Mouse (Mus musculus): ENCODE data around the gene Ptchd1.

Gene Ptchd1

GRCm38 (mm10) chrX:155623701-155624281 lies at the start of gene Ptchd1:
Gene Ptchd1, minus strand, starts transcription at chrX:155623814.
- no peaks in the 10 kb centered on the region for H3K9me3 ChIP-seq (ENCODE audit: low read length)
- TF ChIP-seq POU5F1 (IDR thresholded peaks at IDR 0.05; ENCODE audit: borderline replicate concordance, low read length) (no peak), NANOG (IDR thresholded peaks at IDR 0.05; ENCODE audit: borderline replicate concordance, low read length) (no peak), CTCF (conservative IDR thresholded peaks at IDR 0.05; ENCODE audit: low read length) (no peak)
- H3K36me3 ChIP-seq (ENCODE audit: insufficient read depth, low read length) = no peaks in the 10 kb centered on the region
- H3K4me1 ChIP-seq (replicated peaks; ENCODE audit: low read depth, low read length) = no peaks in the 10 kb centered on the region
- H3K27me3 ChIP-seq (ENCODE audit: insufficient read depth, low read length) = peaks cover 41% of the 10 kb centered on the region
- H3K4me3 ChIP-seq (replicated peaks; ENCODE audit: low read length) = peak within 1 kb of the TSS; percentile 77

DNA sequence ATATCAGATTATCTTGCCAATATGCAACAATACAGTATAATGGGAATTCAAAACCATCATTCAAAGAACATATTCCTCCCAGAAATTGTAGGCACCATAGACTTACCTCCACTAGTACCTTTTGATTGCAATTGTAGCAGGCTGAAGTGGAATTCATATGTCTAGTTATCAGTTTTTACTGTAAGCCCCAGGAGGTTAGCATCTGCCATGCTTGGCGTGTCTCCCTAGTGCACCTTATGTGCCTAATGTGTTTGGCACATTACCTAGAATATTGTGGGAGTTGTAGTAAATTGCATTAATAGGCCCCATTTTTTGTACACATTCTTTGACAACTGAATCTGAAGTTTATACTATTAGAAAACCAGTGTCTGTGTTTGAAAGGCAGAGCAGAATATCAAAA lies 34.4 kb upstream of the Ptchd1 start:
- no peaks in the 10 kb centered on the region for H3K4me1 ChIP-seq (replicated peaks; ENCODE audit: low read depth, low read length)
- TF ChIP-seq NANOG (IDR thresholded peaks at IDR 0.05; ENCODE audit: borderline replicate concordance, low read length) (no peak), CTCF (conservative IDR thresholded peaks at IDR 0.05; ENCODE audit: low read length) (no peak), POU5F1 (IDR thresholded peaks at IDR 0.05; ENCODE audit: borderline replicate concordance, low read length) (no peak)
- no peaks in the 10 kb centered on the region for H3K9me3 ChIP-seq (ENCODE audit: low read length)
- no peaks in the 10 kb centered on the region for H3K27me3 ChIP-seq (ENCODE audit: insufficient read depth, low read length)
- no peak overlapping the region for H3K4me3 ChIP-seq (replicated peaks; ENCODE audit: low read length)
- H3K36me3 ChIP-seq (ENCODE audit: insufficient read depth, low read length) = no peaks in the 10 kb centered on the region

- no peak for TF ChIP-seq POU5F1 (IDR thresholded peaks at IDR 0.05; ENCODE audit: borderline replicate concordance, low read length)
- no peak for TF ChIP-seq NANOG (IDR thresholded peaks at IDR 0.05; ENCODE audit: borderline replicate concordance, low read length)
- no peak for TF ChIP-seq CTCF (conservative IDR thresholded peaks at IDR 0.05; ENCODE audit: low read length)
- H3K4me3 ChIP-seq (replicated peaks; ENCODE audit: low read length) = no peak overlapping the region
Measured at GRCm38 (mm10) chrX:155645975-155646374, 22.4 kb upstream of the Ptchd1 start.

GRCm38 (mm10) chrX:155643975-155644374 lies 20.4 kb upstream of the Ptchd1 start:
- Histone ChIP-seq H3K9me3 (ENCODE audit: low read length) (no peaks in the 10 kb centered on the region), H3K4me3 (replicated peaks; ENCODE audit: low read length) (no peak overlapping the region), H3K27me3 (ENCODE audit: insufficient read depth, low read length) (no peaks in the 10 kb centered on the region), H3K36me3 (ENCODE audit: insufficient read depth, low read length) (no peaks in the 10 kb centered on the region), H3K4me1 (replicated peaks; ENCODE audit: low read depth, low read length) (no peaks in the 10 kb centered on the region)
- TF ChIP-seq NANOG (IDR thresholded peaks at IDR 0.05; ENCODE audit: borderline replicate concordance, low read length) = no peak
- TF ChIP-seq CTCF (conservative IDR thresholded peaks at IDR 0.05; ENCODE audit: low read length) = peak; percentile 71

More at GRCm38 (mm10) chrX:155645975-155646374, 22.4 kb upstream of the Ptchd1 start:
- Histone ChIP-seq H3K36me3 (ENCODE audit: insufficient read depth, low read length) (no peaks in the 10 kb centered on the region), H3K27me3 (ENCODE audit: insufficient read depth, low read length) (no peaks in the 10 kb centered on the region), H3K9me3 (ENCODE audit: low read length) (no peaks in the 10 kb centered on the region), H3K4me1 (replicated peaks; ENCODE audit: low read depth, low read length) (no peaks in the 10 kb centered on the region)

- no peaks in the 10 kb centered on the region for H3K4me1 ChIP-seq (replicated peaks; ENCODE audit: low read depth, low read length)
- no peak overlapping the region for H3K4me3 ChIP-seq (replicated peaks; ENCODE audit: low read length)
- H3K9me3 ChIP-seq (ENCODE audit: low read length) = no peaks in the 10 kb centered on the region
- TF ChIP-seq POU5F1 (IDR thresholded peaks at IDR 0.05; ENCODE audit: borderline replicate concordance, low read length) (no peak), CTCF (conservative IDR thresholded peaks at IDR 0.05; ENCODE audit: low read length) (no peak), NANOG (IDR thresholded peaks at IDR 0.05; ENCODE audit: borderline replicate concordance, low read length) (no peak)
- no peaks in the 10 kb centered on the region for H3K36me3 ChIP-seq (ENCODE audit: insufficient read depth, low read length)
- H3K27me3 ChIP-seq (ENCODE audit: insufficient read depth, low read length) = peaks cover 41% of the 10 kb centered on the region
Measured at GRCm38 (mm10) chrX:155625671-155626196, 2.1 kb upstream of the Ptchd1 start.

DNA sequence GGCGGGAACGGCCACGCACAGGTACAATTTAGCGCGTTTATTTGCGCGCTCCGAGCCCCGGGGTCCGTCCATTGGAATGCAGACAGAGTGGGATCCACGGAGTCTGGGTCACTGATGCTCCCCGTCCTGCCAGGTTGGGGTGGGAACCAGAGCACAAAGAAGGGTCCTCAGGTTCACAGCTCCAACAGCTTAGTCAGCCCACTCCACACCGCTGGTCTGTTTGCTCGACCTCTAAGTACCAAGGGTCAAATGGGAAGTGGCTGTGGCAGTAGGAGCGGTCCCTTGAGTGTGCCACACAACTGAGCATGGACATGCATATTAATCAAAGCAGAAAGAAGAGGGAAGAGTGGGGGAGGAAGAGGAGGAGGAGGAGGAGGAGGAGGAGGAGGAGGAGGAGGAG lies 1.3 kb upstream of the Ptchd1 start:
- Histone ChIP-seq H3K36me3 (ENCODE audit: insufficient read depth, low read length) (no peaks in the 10 kb centered on the region), H3K4me3 (replicated peaks; ENCODE audit: low read length) (peak overlapping the region; percentile 77), H3K4me1 (replicated peaks; ENCODE audit: low read depth, low read length) (no peaks in the 10 kb centered on the region), H3K9me3 (ENCODE audit: low read length) (no peaks in the 10 kb centered on the region), H3K27me3 (ENCODE audit: insufficient read depth, low read length) (peaks cover 41% of the 10 kb centered on the region)
- TF ChIP-seq POU5F1 (IDR thresholded peaks at IDR 0.05; ENCODE audit: borderline replicate concordance, low read length) (no peak), CTCF (conservative IDR thresholded peaks at IDR 0.05; ENCODE audit: low read length) (no peak), NANOG (IDR thresholded peaks at IDR 0.05; ENCODE audit: borderline replicate concordance, low read length) (no peak)

GRCm38 (mm10) chrX:155624341-155624841 lies 777 bp upstream of the Ptchd1 start, which contains the start of gene Gm15155:
Gene Gm15155, plus strand, starts transcription at chrX:155624741.
- Histone ChIP-seq H3K36me3 (ENCODE audit: insufficient read depth, low read length) (no peaks in the 10 kb centered on the region), H3K4me1 (replicated peaks; ENCODE audit: low read depth, low read length) (no peaks in the 10 kb centered on the region), H3K9me3 (ENCODE audit: low read length) (no peaks in the 10 kb centered on the region), H3K27me3 (ENCODE audit: insufficient read depth, low read length) (peaks cover 41% of the 10 kb centered on the region), H3K4me3 (replicated peaks; ENCODE audit: low read length) (peak within 1 kb of the TSS; percentile 77)
- TF ChIP-seq CTCF (conservative IDR thresholded peaks at IDR 0.05; ENCODE audit: low read length) (no peak), POU5F1 (IDR thresholded peaks at IDR 0.05; ENCODE audit: borderline replicate concordance, low read length) (no peak), NANOG (IDR thresholded peaks at IDR 0.05; ENCODE audit: borderline replicate concordance, low read length) (no peak)

DNA sequence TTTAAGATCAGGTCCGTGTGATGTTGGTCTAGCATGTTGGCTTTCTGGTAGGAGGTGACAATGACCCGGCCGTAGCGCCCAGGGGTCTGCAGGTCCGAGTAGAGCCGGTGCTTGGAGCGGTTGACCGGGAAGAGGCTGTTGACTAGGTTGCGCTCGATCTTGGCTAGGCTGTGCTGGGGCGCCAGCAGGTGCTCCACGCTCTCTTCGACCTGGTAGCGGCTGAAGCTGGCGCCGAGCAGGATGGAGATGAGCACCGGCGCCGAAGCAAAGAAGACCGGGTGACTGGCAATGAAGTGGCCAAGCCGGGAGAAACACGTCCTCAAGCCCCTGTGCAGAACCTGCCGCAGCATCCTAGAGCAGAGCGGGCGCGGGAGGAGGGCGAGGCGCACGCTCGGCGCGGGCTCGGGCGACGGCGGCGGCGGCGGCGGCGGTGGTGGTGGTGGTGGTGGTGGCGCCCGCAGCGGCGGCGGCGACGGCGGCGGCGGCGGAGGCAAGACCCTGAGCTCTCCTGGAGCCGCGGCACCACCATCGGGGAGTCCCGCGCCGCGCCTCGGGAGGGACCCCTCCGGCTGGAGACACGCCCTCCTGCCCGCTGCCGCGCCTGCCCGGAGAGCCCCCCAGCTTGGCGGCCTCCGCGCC lies 534 bp downstream of the Ptchd1 start:
- peaks cover 41% of the 10 kb centered on the region for H3K27me3 ChIP-seq (ENCODE audit: insufficient read depth, low read length)
- TF ChIP-seq POU5F1 (IDR thresholded peaks at IDR 0.05; ENCODE audit: borderline replicate concordance, low read length) = no peak
- peak overlapping the region; percentile 77 for H3K4me3 ChIP-seq (replicated peaks; ENCODE audit: low read length)
- no peaks in the 10 kb centered on the region for H3K9me3 ChIP-seq (ENCODE audit: low read length)
- no peaks in the 10 kb centered on the region for H3K36me3 ChIP-seq (ENCODE audit: insufficient read depth, low read length)
- H3K4me1 ChIP-seq (replicated peaks; ENCODE audit: low read depth, low read length) = no peaks in the 10 kb centered on the region

All from E14TG2a.4 (cell line).